Mouse (Mus musculus) MEL (cell line): Measurements from ENCODE around the gene Zbtb3.
A peak's percentile ranks its signal among the peaks of the same experiment; 100 is the strongest.

Source experiments
- CTCF ChIP-seq, 3 experiments: IDR thresholded peaks in 2 of 3; conservative IDR thresholded peaks in 1 of 3; 2 replicates each; pipeline ENCODE4 v1.5.1; 2011 to 2012; ENCODE audit warnings: low read length in 3 of 3, low read depth in 2 of 3, mild to moderate bottlenecking in 2 of 3, improper control_type of control experiment in 1 of 3, inconsistent platforms in 1 of 3, mixed read lengths in 1 of 3, moderate library complexity in 1 of 3; ENCODE audit not compliant: control insufficient read depth in 1 of 3, insufficient read depth in 1 of 3, poor library complexity in 1 of 3, severe bottlenecking in 1 of 3
- MAX ChIP-seq: IDR thresholded peaks from 2 replicates; pipeline ENCODE4 v1.6.1; 2011; ENCODE audit warnings: low read length, improper control_type of control experiment
- POLR2A ChIP-seq, 2 experiments: IDR thresholded peaks; 2 replicates each; pipeline ENCODE4 v1.6.1; 2011 to 2012; ENCODE audit warnings: low read length in 2 of 2, mild to moderate bottlenecking in 2 of 2, control low read depth in 1 of 2, improper control_type of control experiment in 1 of 2, low read depth in 1 of 2, moderate library complexity in 1 of 2; ENCODE audit not compliant: control insufficient read depth in 1 of 2, insufficient read depth in 1 of 2, poor library complexity in 1 of 2
- RAD21 ChIP-seq: IDR thresholded peaks from 2 replicates; pipeline ENCODE4 v1.6.1; 2011; ENCODE audit warnings: mild to moderate bottlenecking, low read depth, low read length, improper control_type of control experiment
- USF1 ChIP-seq: IDR thresholded peaks from 2 replicates; pipeline ENCODE4 v1.6.1; 2014; ENCODE audit warnings: low read depth, mild to moderate bottlenecking, inconsistent platforms, low read length, improper control_type of control experiment, moderate library complexity

GRCm38 (mm10) chr19:8756635-8757387, 45.5 kb upstream of the Zbtb3 start, which contains the start of gene Nxf1:
- TF ChIP-seq CTCF (IDR thresholded peaks at IDR 0.05 in 2 of 3, conservative IDR thresholded peaks at IDR 0.05 in 1 of 3; ENCODE audit: control insufficient read depth in 1 of 3, insufficient read depth in 1 of 3, low read depth in 2 of 3, low read length in 3 of 3, poor library complexity in 1 of 3, severe bottlenecking in 1 of 3) (no peak), USF1 (peak; percentile 9; the same call in 1 of the 2 replicates), RAD21 (no peak), MAX (peak; percentile 5; the same call in 1 of the 2 replicates), POLR2A (IDR thresholded peaks at IDR 0.05; ENCODE audit: control insufficient read depth in 1 of 2, insufficient read depth in 1 of 2, low read depth in 1 of 2, low read length in 2 of 2, poor library complexity in 1 of 2) (peak; percentile 98 to 99)
